Mouse (Mus musculus): ENCODE results near the gene Reep1. TPM values are rescaled to one million over a fixed set of nuclear protein-coding genes. Genes with fewer than 3 reads are reported as not detected.
A peak's percentile ranks its signal among the peaks of the same experiment; 100 is the strongest.

The Reep1 gene
- 99.3 and 118 TPM in 2 replicates for polyA plus RNA-seq (2014; fragmentation: Nextera tagmentation; extraction: Ambion mirVana)

- ATAC-seq (ENCODE audit: insufficient read depth, low FRiP score, low TSS enrichment) = peak; percentile 91
Observed at GRCm38 (mm10) chr6:71707511-71708501, at the start of gene Reep1. Reep1 (plus strand) TSS chr6:71707561.

GRCm38 (mm10) chr6:71658290-71658689 lies 49.1 kb upstream of the Reep1 start:
- H3K9ac ChIP-seq (ENCODE audit: low read length) = no peak overlapping the region
- DNase-seq (ENCODE audit: low spot score) (no peak), ATAC-seq (ENCODE audit: insufficient read depth, low FRiP score, low TSS enrichment) (no peak)
- no peak overlapping the region for H3K27ac ChIP-seq (ENCODE audit: low read depth, low read length)
- H3K4me1 ChIP-seq (ENCODE audit: control insufficient read depth, insufficient read depth, low read length) = no peaks in the 10 kb centered on the region
- no peak overlapping the region for H3K4me2 ChIP-seq (ENCODE audit: low read depth)
- H3K4me3 ChIP-seq (ENCODE audit: low read depth, low read length) = no peak overlapping the region
- H3K9me3 ChIP-seq (ENCODE audit: control insufficient read depth, low read length) = no peaks in the 10 kb centered on the region
- H3K36me3 ChIP-seq (ENCODE audit: control insufficient read depth, insufficient read depth, low read length) = no peaks in the 10 kb centered on the region
- no peaks in the 10 kb centered on the region for H3K27me3 ChIP-seq (ENCODE audit: control insufficient read depth, insufficient read depth, low read length)
- 90% methylated on average over 2 of the region's 2 CpGs for WGBS

More at GRCm38 (mm10) chr6:71707511-71708501, at the start of gene Reep1:
- H3K4me1 ChIP-seq (ENCODE audit: control insufficient read depth, insufficient read depth, low read length) = peaks cover 6% of the 10 kb centered on the region
- H3K9ac ChIP-seq (ENCODE audit: low read length) = peak within 1 kb of the TSS; percentile 68
- H3K9me3 ChIP-seq (ENCODE audit: control insufficient read depth, low read length) = no peaks in the 10 kb centered on the region
- peak; percentile 81 for DNase-seq (ENCODE audit: low spot score)
- H3K4me3 ChIP-seq (ENCODE audit: low read depth, low read length) = peak within 1 kb of the TSS; percentile 68
- peak within 1 kb of the TSS; percentile 76 for H3K27ac ChIP-seq (ENCODE audit: low read depth, low read length)
- H3K4me2 ChIP-seq (ENCODE audit: low read depth) = peak within 1 kb of the TSS; percentile 87
- no peaks in the 10 kb centered on the region for H3K36me3 ChIP-seq (ENCODE audit: control insufficient read depth, insufficient read depth, low read length)
- no peaks in the 10 kb centered on the region for H3K27me3 ChIP-seq (ENCODE audit: control insufficient read depth, insufficient read depth, low read length)
- under 1% methylated on average over 91 of the region's 91 CpGs for WGBS

GRCm38 (mm10) chr6:71664511-71664910 lies 42.9 kb upstream of the Reep1 start:
- no peak for DNase-seq (ENCODE audit: low spot score)
- Histone ChIP-seq H3K4me3 (ENCODE audit: low read depth, low read length) (no peak overlapping the region), H3K9me3 (ENCODE audit: control insufficient read depth, low read length) (no peaks in the 10 kb centered on the region), H3K36me3 (ENCODE audit: control insufficient read depth, insufficient read depth, low read length) (no peaks in the 10 kb centered on the region), H3K27ac (ENCODE audit: low read depth, low read length) (no peak overlapping the region), H3K4me1 (ENCODE audit: control insufficient read depth, insufficient read depth, low read length) (no peaks in the 10 kb centered on the region), H3K9ac (ENCODE audit: low read length) (no peak overlapping the region), H3K27me3 (ENCODE audit: control insufficient read depth, insufficient read depth, low read length) (no peaks in the 10 kb centered on the region), H3K4me2 (ENCODE audit: low read depth) (no peak overlapping the region)
- 74% methylated on average over 1 of the region's 1 CpGs for WGBS
- no peak for ATAC-seq (ENCODE audit: insufficient read depth, low FRiP score, low TSS enrichment)

GRCm38 (mm10) chr6:71673166-71673565 lies 34.2 kb upstream of the Reep1 start:
- no peak for DNase-seq (ENCODE audit: low spot score)
- WGBS = 76% methylated on average over 2 of the region's 2 CpGs

GRCm38 (mm10) chr6:71678891-71679290 lies 28.5 kb upstream of the Reep1 start:
- 65% methylated on average over 7 of the region's 7 CpGs for WGBS
- Histone ChIP-seq H3K4me2 (ENCODE audit: low read depth) (no peak overlapping the region), H3K4me3 (ENCODE audit: low read depth, low read length) (no peak overlapping the region), H3K4me1 (ENCODE audit: control insufficient read depth, insufficient read depth, low read length) (no peaks in the 10 kb centered on the region), H3K27me3 (ENCODE audit: control insufficient read depth, insufficient read depth, low read length) (no peaks in the 10 kb centered on the region), H3K9me3 (ENCODE audit: control insufficient read depth, low read length) (no peaks in the 10 kb centered on the region), H3K27ac (ENCODE audit: low read depth, low read length) (no peak overlapping the region), H3K9ac (ENCODE audit: low read length) (no peak overlapping the region), H3K36me3 (ENCODE audit: control insufficient read depth, insufficient read depth, low read length) (no peaks in the 10 kb centered on the region)
- DNase-seq (ENCODE audit: low spot score) (no peak), ATAC-seq (ENCODE audit: insufficient read depth, low FRiP score, low TSS enrichment) (no peak)

More at GRCm38 (mm10) chr6:71673166-71673565, 34.2 kb upstream of the Reep1 start:
- no peaks in the 10 kb centered on the region for H3K36me3 ChIP-seq (ENCODE audit: control insufficient read depth, insufficient read depth, low read length)
- no peak overlapping the region for H3K27ac ChIP-seq (ENCODE audit: low read depth, low read length)
- no peak overlapping the region for H3K4me3 ChIP-seq (ENCODE audit: low read depth, low read length)
- H3K4me2 ChIP-seq (ENCODE audit: low read depth) = no peak overlapping the region
- no peak overlapping the region for H3K9ac ChIP-seq (ENCODE audit: low read length)
- no peaks in the 10 kb centered on the region for H3K9me3 ChIP-seq (ENCODE audit: control insufficient read depth, low read length)
- ATAC-seq (ENCODE audit: insufficient read depth, low FRiP score, low TSS enrichment) = no peak
- no peaks in the 10 kb centered on the region for H3K27me3 ChIP-seq (ENCODE audit: control insufficient read depth, insufficient read depth, low read length)
- no peaks in the 10 kb centered on the region for H3K4me1 ChIP-seq (ENCODE audit: control insufficient read depth, insufficient read depth, low read length)

GRCm38 (mm10) chr6:71695150-71695549 lies 12.2 kb upstream of the Reep1 start:
- H3K27me3 ChIP-seq (ENCODE audit: control insufficient read depth, insufficient read depth, low read length) = no peaks in the 10 kb centered on the region
- H3K36me3 ChIP-seq (ENCODE audit: control insufficient read depth, insufficient read depth, low read length) = no peaks in the 10 kb centered on the region
- no peak overlapping the region for H3K27ac ChIP-seq (ENCODE audit: low read depth, low read length)
- ATAC-seq (ENCODE audit: insufficient read depth, low FRiP score, low TSS enrichment) (no peak), DNase-seq (ENCODE audit: low spot score) (no peak)
- no peaks in the 10 kb centered on the region for H3K9me3 ChIP-seq (ENCODE audit: control insufficient read depth, low read length)
- H3K4me1 ChIP-seq (ENCODE audit: control insufficient read depth, insufficient read depth, low read length) = no peaks in the 10 kb centered on the region
- H3K9ac ChIP-seq (ENCODE audit: low read length) = no peak overlapping the region
- no peak overlapping the region for H3K4me3 ChIP-seq (ENCODE audit: low read depth, low read length)
- WGBS = 83% methylated on average over 2 of the region's 2 CpGs
- H3K4me2 ChIP-seq (ENCODE audit: low read depth) = no peak overlapping the region

- Histone ChIP-seq H3K27me3 (ENCODE audit: control insufficient read depth, insufficient read depth, low read length) (no peaks in the 10 kb centered on the region), H3K4me2 (ENCODE audit: low read depth) (no peak overlapping the region), H3K9ac (ENCODE audit: low read length) (no peak overlapping the region), H3K4me3 (ENCODE audit: low read depth, low read length) (no peak overlapping the region), H3K36me3 (ENCODE audit: control insufficient read depth, insufficient read depth, low read length) (no peaks in the 10 kb centered on the region), H3K9me3 (ENCODE audit: control insufficient read depth, low read length) (no peaks in the 10 kb centered on the region), H3K27ac (ENCODE audit: low read depth, low read length) (no peak overlapping the region), H3K4me1 (ENCODE audit: control insufficient read depth, insufficient read depth, low read length) (no peaks in the 10 kb centered on the region)
- DNase-seq (ENCODE audit: low spot score) (no peak), ATAC-seq (ENCODE audit: insufficient read depth, low FRiP score, low TSS enrichment) (no peak)
- WGBS = 90% methylated on average over 3 of the region's 3 CpGs
Observed at GRCm38 (mm10) chr6:71695599-71695998, 11.8 kb upstream of the Reep1 start.

GRCm38 (mm10) chr6:71706871-71707270 lies 490 bp upstream of the Reep1 start:
- Histone ChIP-seq H3K4me1 (ENCODE audit: control insufficient read depth, insufficient read depth, low read length) (peaks cover 6% of the 10 kb centered on the region), H3K9me3 (ENCODE audit: control insufficient read depth, low read length) (no peaks in the 10 kb centered on the region), H3K4me3 (ENCODE audit: low read depth, low read length) (no peak overlapping the region), H3K27me3 (ENCODE audit: control insufficient read depth, insufficient read depth, low read length) (no peaks in the 10 kb centered on the region), H3K4me2 (ENCODE audit: low read depth) (no peak overlapping the region), H3K27ac (ENCODE audit: low read depth, low read length) (no peak overlapping the region), H3K36me3 (ENCODE audit: control insufficient read depth, insufficient read depth, low read length) (no peaks in the 10 kb centered on the region), H3K9ac (ENCODE audit: low read length) (no peak overlapping the region)
- DNase-seq (ENCODE audit: low spot score) = no peak
- WGBS = 77% methylated on average over 12 of the region's 12 CpGs
- no peak for ATAC-seq (ENCODE audit: insufficient read depth, low FRiP score, low TSS enrichment)

- DNase-seq (ENCODE audit: low spot score) (no peak), ATAC-seq (ENCODE audit: insufficient read depth, low FRiP score, low TSS enrichment) (no peak)
- peak overlapping the region; percentile 68 for H3K4me3 ChIP-seq (ENCODE audit: low read depth, low read length)
- H3K9ac ChIP-seq (ENCODE audit: low read length) = peak overlapping the region; percentile 68
- no peaks in the 10 kb centered on the region for H3K9me3 ChIP-seq (ENCODE audit: control insufficient read depth, low read length)
- H3K27me3 ChIP-seq (ENCODE audit: control insufficient read depth, insufficient read depth, low read length) = no peaks in the 10 kb centered on the region
- no peak overlapping the region; the same call in 1 of the 2 replicates for H3K27ac ChIP-seq (ENCODE audit: low read depth, low read length)
- H3K36me3 ChIP-seq (ENCODE audit: control insufficient read depth, insufficient read depth, low read length) = no peaks in the 10 kb centered on the region
- H3K4me2 ChIP-seq (ENCODE audit: low read depth) = peak overlapping the region; percentile 87
- 3% methylated on average over 3 of the region's 3 CpGs for WGBS
- peaks cover 6% of the 10 kb centered on the region for H3K4me1 ChIP-seq (ENCODE audit: control insufficient read depth, insufficient read depth, low read length)
Observed at GRCm38 (mm10) chr6:71708528-71708927, 1.2 kb downstream of the Reep1 start.

Measured in neural tube, embryonic 11.5 days (tissue).